Mouse (Mus musculus) olfactory bulb, adult 2 months (tissue): ENCODE data around the gene Irgc1.

Experiments used
- CTCF ChIP-seq: fragments of 200-500 bp; IDR thresholded peaks from 2 replicates; pipeline ENCODE4 v1.5.1; 2012; ENCODE audit warnings: low read depth, mild to moderate bottlenecking, low read length, moderate library complexity; ENCODE audit not compliant: insufficient read depth
- POLR2A ChIP-seq: fragments of 200-500 bp; IDR thresholded peaks from 2 replicates; pipeline ENCODE4 v1.6.1; 2012; ENCODE audit warnings: mild to moderate bottlenecking, low read depth, low read length, moderate library complexity; ENCODE audit not compliant: insufficient read depth

- TF ChIP-seq POLR2A (no peak), CTCF (peak; percentile 90)
These were observed 67.3 kb downstream of the Irgc1 start for GRCm38 (mm10) chr7:24384827-24385226.
